ENCODE assay signal across 16 mouse cellular contexts in the genomic region with DNA sequence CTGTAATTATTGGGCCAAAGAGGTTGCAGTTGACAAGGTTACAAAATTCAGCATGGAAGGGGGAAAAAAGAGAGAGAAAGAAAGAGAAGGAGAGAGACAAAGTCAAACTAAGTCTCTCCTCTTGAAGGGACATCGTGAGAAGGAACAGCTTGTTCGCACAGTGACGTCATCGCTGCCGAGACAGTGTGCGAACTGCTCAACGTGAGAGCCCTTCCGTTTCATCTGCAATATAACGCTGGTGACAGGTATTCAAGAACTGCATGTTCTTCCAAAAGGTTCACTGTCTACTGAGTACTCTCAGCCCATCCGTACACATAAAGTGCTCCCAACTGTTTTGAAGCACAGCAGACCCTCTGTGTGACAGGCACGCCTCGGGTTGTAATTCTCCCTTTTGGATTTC. TPM values are rescaled to one million over a fixed set of nuclear protein-coding genes. Genes with fewer than 3 reads are reported as not detected.
DNase-seq lines count a peak whose midpoint lies in the region; ATAC-seq and TF ChIP-seq lines count a peak whose summit lies in the region.
"Had no signal": no experiment of that assay in that cellular context is flagged by ENCODE, and none has a peak within 500 bp of the region (broad histone marks: within the 10 kb centered on the region; RNA-seq: fewer than 3 reads in every experiment).

No protein-coding gene starts in this region.

- H3K9ac ChIP-seq in lung, embryonic 14.5 days: no peak overlapping the region
- no peak overlapping the region for H3K9ac ChIP-seq in stomach, embryonic 16.5 days (ENCODE audit: low read length)
- no peak overlapping the region for H3K9ac ChIP-seq in neural tube, embryonic 15.5 days (replicated peaks)
- H3K9ac ChIP-seq: forebrain, embryonic 13.5 days; hindbrain, embryonic 15.5 days; liver, embryonic 13.5 days; stomach, embryonic 15.5 days had no signal

- no peak overlapping the region for H3K27ac ChIP-seq in gastrocnemius, adult 2 months
- H3K27ac ChIP-seq in lung, embryonic 14.5 days (ENCODE audit: low read depth): no peak overlapping the region
- H3K27ac ChIP-seq in stomach, embryonic 16.5 days (ENCODE audit: low read length): peak overlapping the region; percentile 12; the same call in 1 of the 2 replicates
- no peak overlapping the region for H3K27ac ChIP-seq in neural tube, embryonic 15.5 days (replicated peaks)
- H3K27ac ChIP-seq: forebrain, embryonic 13.5 days; hindbrain, embryonic 15.5 days; liver, embryonic 13.5 days; stomach, embryonic 15.5 days had no signal

- H3K36me3 ChIP-seq in lung, embryonic 14.5 days (ENCODE audit: insufficient read depth): no peaks in the 10 kb centered on the region
- H3K36me3 ChIP-seq in stomach, embryonic 16.5 days (ENCODE audit: control insufficient read depth, insufficient read depth, low read length): no peaks in the 10 kb centered on the region
- H3K36me3 ChIP-seq in neural tube, embryonic 15.5 days: no peaks in the 10 kb centered on the region
- H3K36me3 ChIP-seq: hindbrain, embryonic 15.5 days; liver, embryonic 13.5 days; stomach, embryonic 15.5 days had no signal

- H3K9me3 ChIP-seq in lung, embryonic 14.5 days (ENCODE audit: low read depth, low read length): no peaks in the 10 kb centered on the region
- no peaks in the 10 kb centered on the region for H3K9me3 ChIP-seq in stomach, embryonic 16.5 days (replicated peaks; ENCODE audit: control insufficient read depth, low read length)
- H3K9me3 ChIP-seq in neural tube, embryonic 15.5 days (replicated peaks): no peaks in the 10 kb centered on the region
- H3K9me3 ChIP-seq: forebrain, embryonic 13.5 days; hindbrain, embryonic 15.5 days; liver, embryonic 13.5 days; stomach, embryonic 15.5 days had no signal

- no peaks in the 10 kb centered on the region for H3K27me3 ChIP-seq in lung, embryonic 14.5 days (ENCODE audit: insufficient read depth, low read length)
- no peaks in the 10 kb centered on the region for H3K27me3 ChIP-seq in stomach, embryonic 16.5 days (ENCODE audit: control insufficient read depth, insufficient read depth, low read length)
- no peaks in the 10 kb centered on the region for H3K27me3 ChIP-seq in neural tube, embryonic 15.5 days (replicated peaks)
- H3K27me3 ChIP-seq: forebrain, embryonic 13.5 days; hindbrain, embryonic 15.5 days; liver, embryonic 13.5 days; stomach, embryonic 15.5 days had no signal

- intact Hi-C loops in gastrocnemius, adult 2 months (cut with DNase I): no loop called here
- intact Hi-C loops in heart, postnatal 10 days (cut with DNase I): no loop called here

- 40% methylated on average over 12 of the region's 12 CpGs for WGBS in lung, embryonic 14.5 days
- WGBS in stomach, embryonic 16.5 days: 50% methylated on average over 12 of the region's 12 CpGs
- 86% methylated on average over 12 of the region's 12 CpGs for WGBS in neural tube, embryonic 15.5 days

- no peak overlapping the region for H3K4me3 ChIP-seq in gastrocnemius, adult 2 months
- no peak overlapping the region for H3K4me3 ChIP-seq in lung, embryonic 14.5 days (ENCODE audit: low read depth, low read length)
- no peak overlapping the region for H3K4me3 ChIP-seq in stomach, embryonic 16.5 days (replicated peaks; ENCODE audit: low read length)
- no peak overlapping the region for H3K4me3 ChIP-seq in neural tube, embryonic 15.5 days (replicated peaks)
- H3K4me3 ChIP-seq: forebrain, embryonic 13.5 days; hindbrain, embryonic 15.5 days; liver, embryonic 13.5 days; myocyte; stomach, embryonic 15.5 days had no signal

- no peak for TF ChIP-seq CTCF in gastrocnemius, adult 2 months (IDR thresholded peaks at IDR 0.05)
- no peak for TF ChIP-seq CTCF in lung, embryonic 14.5 days (IDR thresholded peaks at IDR 0.05; ENCODE audit: low read depth)

- peak overlapping the region; percentile 32; the same call in 1 of the 2 replicates for H3K4me2 ChIP-seq in lung, embryonic 14.5 days
- no peak overlapping the region for H3K4me2 ChIP-seq in stomach, embryonic 16.5 days (ENCODE audit: low read depth, low read length)
- H3K4me2 ChIP-seq in neural tube, embryonic 15.5 days: no peak overlapping the region
- H3K4me2 ChIP-seq: forebrain, embryonic 13.5 days; hindbrain, embryonic 15.5 days; liver, embryonic 13.5 days; stomach, embryonic 15.5 days had no signal

- H3K4me1 ChIP-seq in lung, embryonic 14.5 days (ENCODE audit: insufficient read depth): 0 out of 2 replicates have a peak, but pooled peaks cover 3% of the 10 kb centered on the region
- 0 out of 2 replicates have a peak, but pooled peaks cover 7% of the 10 kb centered on the region for H3K4me1 ChIP-seq in stomach, embryonic 16.5 days (ENCODE audit: control insufficient read depth, insufficient read depth, low read length)
- peaks cover 5% of the 10 kb centered on the region; the same call in 1 of the 2 replicates for H3K4me1 ChIP-seq in neural tube, embryonic 15.5 days
- H3K4me1 ChIP-seq: forebrain, embryonic 13.5 days; hindbrain, embryonic 15.5 days; liver, embryonic 13.5 days; stomach, embryonic 15.5 days had no signal

- ATAC-seq in lung, embryonic 14.5 days (ENCODE audit: insufficient read depth): no peak; the same call in 1 of the 2 replicates
- peak; percentile 17; the same call in 1 of the 2 replicates for ATAC-seq in stomach, embryonic 16.5 days (ENCODE audit: insufficient read depth, low FRiP score)
- no peak for ATAC-seq in neural tube, embryonic 15.5 days (ENCODE audit: low FRiP score)
- ATAC-seq: forebrain, embryonic 13.5 days had no signal

- peak; percentile 7 for DNase-seq in gastrocnemius, adult 18-20 months (ENCODE audit: low spot score)
- no peak for DNase-seq in gastrocnemius, adult 2 months
- peak; percentile 65 for DNase-seq in lung, embryonic 14.5 days
- DNase-seq in lung, postnatal 4 days: no peak
- DNase-seq in heart, postnatal 10 days: peak; percentile 27 to 41
- DNase-seq in right cerebral cortex, postnatal 14 days: no peak
- DNase-seq: adrenal gland, adult 2 months; cerebellum, postnatal 36 days; gastrocnemius, postnatal 14 days; liver, embryonic 13.5 days had no signal

RNA-seq across cellular contexts. Expression of a gene that starts 59.4 kb away (rescaled TPM):
- total RNA-seq in gastrocnemius, adult 18-20 months (2021): 10 to 100 TPM; 28.8 to 29.5 TPM
- 10 to 100 TPM; 25.3 to 32.3 TPM for total RNA-seq in gastrocnemius, adult 2 months (2021)
- polyA plus RNA-seq in lung, embryonic 14.5 days (2014; fragmentation: Nextera tagmentation; extraction: Ambion mirVana): 55.6 and 60.4 TPM in 2 replicates
- 10 to 100 TPM; 30.0 to 31.5 TPM for total RNA-seq in heart, postnatal 10 days (2021)
- polyA plus RNA-seq in stomach, embryonic 16.5 days (2015; fragmentation: Nextera tagmentation; extraction: Ambion mirVana): 61.3 and 61.6 TPM in 2 replicates
- polyA plus RNA-seq in neural tube, embryonic 15.5 days (2015; fragmentation: Nextera tagmentation; extraction: Ambion mirVana): 41.3 and 47.5 TPM in 2 replicates

Comparison
In these comparisons a context has a peak if more than half of its experiments do, and no peak if none do; other contexts are left out.
1. DNase-seq: peak in gastrocnemius, adult 18-20 months (single experiment), lung, embryonic 14.5 days (single experiment) and heart, postnatal 10 days (2 of 2); none in gastrocnemius, adult 2 months (single experiment), lung, postnatal 4 days (0 of 2) and right cerebral cortex, postnatal 14 days (single experiment).